Comparison of ENCODE assay signal across 7 mouse cellular contexts in genomic region chr6:25276221-25276620, GRCm38 (mm10).
A peak's percentile ranks its signal among the peaks of the same experiment; 100 is the strongest.
DNase-seq lines count a peak whose midpoint lies in the region; ATAC-seq and TF ChIP-seq lines count a peak whose summit lies in the region.

No protein-coding gene starts in this region.

- DNase-seq in kidney, adult 2 months = peak; percentile 68
- DNase-seq in ES-E14 (ENCODE audit: low read depth, low spot score) (peak; percentile 47), ZHBTc4 (ENCODE audit: low read depth, low spot score) (peak; percentile 55)
- peak; percentile 31 to 80 for DNase-seq in kidney, adult 8-10 months
- peak; percentile 46 for DNase-seq in right cerebral cortex, postnatal 4 days
- DNase-seq in thymus, postnatal 10 days (ENCODE audit: low spot score in 2 of 2) = no peak

- no peaks in the 10 kb centered on the region for H3K27me3 ChIP-seq in kidney, adult 2 months (replicated peaks; ENCODE audit: control insufficient read depth, insufficient read depth, low read length)
- H3K27me3 ChIP-seq in kidney, embryonic 14.5 days (ENCODE audit: control insufficient read depth, insufficient read depth, low read length) = no peaks in the 10 kb centered on the region

- no peak overlapping the region for H3K4me3 ChIP-seq in kidney, adult 2 months (ENCODE audit: insufficient read depth, low read depth, low read length)
- H3K4me3 ChIP-seq in kidney, embryonic 14.5 days (ENCODE audit: low read length) = no peak overlapping the region
- no peak overlapping the region for H3K4me3 ChIP-seq in ES-E14 (ENCODE audit: insufficient read depth in 1 of 2, low read depth in 1 of 2, low read length in 2 of 2, poor library complexity in 1 of 2, severe bottlenecking in 1 of 2)

- WGBS in kidney, adult 2 months = 42% methylated on average over 2 of the region's 2 CpGs
- 54% methylated on average over 2 of the region's 2 CpGs for WGBS in kidney, embryonic 14.5 days

- no peak overlapping the region for H3K9ac ChIP-seq in kidney, embryonic 14.5 days (ENCODE audit: low read depth, low read length)
- no peak overlapping the region for H3K9ac ChIP-seq in ES-E14 (ENCODE audit: insufficient read depth, low read depth, low read length, poor library complexity, severe bottlenecking)

- TF ChIP-seq POLR2A in kidney, adult 2 months (IDR thresholded peaks at IDR 0.05; ENCODE audit: low read depth, low read length) = no peak

- TF ChIP-seq CTCF in kidney, adult 2 months (conservative IDR thresholded peaks at IDR 0.05; ENCODE audit: insufficient read depth, insufficient read length, low read depth, low read length) = peak; percentile 69

- no peaks in the 10 kb centered on the region for H3K36me3 ChIP-seq in kidney, adult 2 months (ENCODE audit: control insufficient read depth, insufficient read depth, low read length)
- no peaks in the 10 kb centered on the region for H3K36me3 ChIP-seq in kidney, embryonic 14.5 days (ENCODE audit: control insufficient read depth, insufficient read depth, low read length)
- H3K36me3 ChIP-seq in ES-E14 (ENCODE audit: control insufficient read depth, insufficient read depth, low read length, poor library complexity, severe bottlenecking) = no peaks in the 10 kb centered on the region

- no peaks in the 10 kb centered on the region for H3K4me1 ChIP-seq in kidney, adult 2 months (ENCODE audit: control insufficient read depth, insufficient read depth, low read length)
- H3K4me1 ChIP-seq in kidney, embryonic 14.5 days (ENCODE audit: control insufficient read depth, insufficient read depth, low read length) = no peaks in the 10 kb centered on the region
- H3K4me1 ChIP-seq in ES-E14 (ENCODE audit: control insufficient read depth in 2 of 2, insufficient read depth in 2 of 2, low read length in 2 of 2, poor library complexity in 1 of 2) = no peaks in the 10 kb centered on the region

- in situ Hi-C loops in ES-E14 (cut with MboI; ENCODE audit: low sequenced_read_pairs in 2 of 2, unreplicated experiment in 2 of 2) = no loop called here

- H3K27ac ChIP-seq in kidney, adult 2 months (ENCODE audit: insufficient read depth, low read depth, low read length) = no peak overlapping the region
- H3K27ac ChIP-seq in kidney, embryonic 14.5 days (ENCODE audit: low read depth, low read length) = no peak overlapping the region
- no peak overlapping the region for H3K27ac ChIP-seq in ES-E14 (ENCODE audit: insufficient read depth, low read depth, low read length, poor library complexity, severe bottlenecking)

- no peak for ATAC-seq in kidney, embryonic 14.5 days (ENCODE audit: low FRiP score, low TSS enrichment)

- H3K4me2 ChIP-seq in kidney, embryonic 14.5 days (replicated peaks; ENCODE audit: low read depth, low read length) = no peak overlapping the region

- H3K9me3 ChIP-seq in kidney, embryonic 14.5 days (ENCODE audit: control insufficient read depth, low read length) = no peaks in the 10 kb centered on the region
- H3K9me3 ChIP-seq in ES-E14 (ENCODE audit: control insufficient read depth, insufficient read depth, low read depth, low read length) = no peaks in the 10 kb centered on the region

TF ChIP-seq in ES-E14, 5 proteins besides CTCF, POLR2A, EP300 and RAD21:
- TF ChIP-seq CHD2 (IDR thresholded peaks at IDR 0.05; ENCODE audit: low read depth, low read length) (no peak), ZC3H11A (IDR thresholded peaks at IDR 0.05; ENCODE audit: borderline replicate concordance, low read depth, low read length) (peak; percentile 30; the same call in 1 of the 2 replicates)

Comparison
In these comparisons a context has a peak if more than half of its experiments do, and no peak if none do; other contexts are left out.
1. DNase-seq: peak in kidney, adult 2 months (single experiment), ES-E14 (single experiment), ZHBTc4 (single experiment), kidney, adult 8-10 months (2 of 2) and right cerebral cortex, postnatal 4 days (single experiment); none in thymus, postnatal 10 days (0 of 2).